8 mouse cellular contexts compared by ENCODE assay signal in genomic region chr6:47044385-47045200, GRCm38 (mm10).
DNase-seq lines count a peak whose midpoint lies in the region; ATAC-seq and TF ChIP-seq lines count a peak whose summit lies in the region.

No protein-coding gene starts in this region.

- H3K4me2 ChIP-seq in limb, embryonic 14.5 days (replicated peaks; ENCODE audit: low read depth, low read length, severe bottlenecking) = peak overlapping the region; percentile 58
- peak overlapping the region; percentile 73 for H3K4me2 ChIP-seq in stomach, embryonic 16.5 days (ENCODE audit: low read depth, low read length)

- H3K4me3 ChIP-seq in limb, embryonic 14.5 days (replicated peaks; ENCODE audit: low read length) = peak overlapping the region; percentile 39
- H3K4me3 ChIP-seq in stomach, embryonic 16.5 days (replicated peaks; ENCODE audit: low read length) = peak overlapping the region; percentile 47

- no peaks in the 10 kb centered on the region for H3K9me3 ChIP-seq in limb, embryonic 14.5 days (ENCODE audit: control insufficient read depth, low read length)
- H3K9me3 ChIP-seq in stomach, embryonic 16.5 days (replicated peaks; ENCODE audit: control insufficient read depth, low read length) = no peaks in the 10 kb centered on the region

- peak; percentile 12 to 22 for DNase-seq in cerebellum, postnatal 10 days
- no peak for DNase-seq in cerebellum, adult 8-10 months
- DNase-seq in right cerebral cortex, postnatal 4 days = peak; percentile 7
- no peak for DNase-seq in right cerebral cortex, adult 2 months (ENCODE audit: low spot score in 2 of 2)
- no peak for DNase-seq in limb, embryonic 14.5 days (ENCODE audit: low spot score)
- no peak for DNase-seq in spleen, postnatal 14 days (ENCODE audit: low spot score in 2 of 2)
- DNase-seq in right cerebral cortex, adult 18-20 months = no peak

- no peak overlapping the region for H3K27ac ChIP-seq in limb, embryonic 14.5 days (replicated peaks; ENCODE audit: low read depth, low read length)
- no peak overlapping the region for H3K27ac ChIP-seq in stomach, embryonic 16.5 days (ENCODE audit: low read length)

- ATAC-seq in limb, embryonic 14.5 days (ENCODE audit: low FRiP score, low read depth) = no peak
- ATAC-seq in stomach, embryonic 16.5 days (ENCODE audit: insufficient read depth, low FRiP score) = no peak

- H3K36me3 ChIP-seq in limb, embryonic 14.5 days (ENCODE audit: control insufficient read depth, insufficient read depth, low read length) = no peaks in the 10 kb centered on the region
- no peaks in the 10 kb centered on the region for H3K36me3 ChIP-seq in stomach, embryonic 16.5 days (ENCODE audit: control insufficient read depth, insufficient read depth, low read length)

- peak overlapping the region; percentile 52 for H3K9ac ChIP-seq in limb, embryonic 14.5 days (ENCODE audit: low read depth, low read length, severe bottlenecking)
- H3K9ac ChIP-seq in stomach, embryonic 16.5 days (ENCODE audit: low read length) = peak overlapping the region; percentile 61

- 4% methylated on average over 46 of the region's 46 CpGs for WGBS in limb, embryonic 14.5 days
- 3% methylated on average over 46 of the region's 46 CpGs for WGBS in stomach, embryonic 16.5 days

- H3K27me3 ChIP-seq in limb, embryonic 14.5 days (ENCODE audit: control insufficient read depth, insufficient read depth, low read length) = no peaks in the 10 kb centered on the region
- H3K27me3 ChIP-seq in stomach, embryonic 16.5 days (ENCODE audit: control insufficient read depth, insufficient read depth, low read length) = no peaks in the 10 kb centered on the region

- TF ChIP-seq POLR2A in limb, embryonic 14.5 days (IDR thresholded peaks at IDR 0.05; ENCODE audit: borderline replicate concordance, extremely low read depth, insufficient read depth, insufficient read length) = no peak

- H3K4me1 ChIP-seq in limb, embryonic 14.5 days (ENCODE audit: control insufficient read depth, insufficient read depth, low read length) = 0 out of 2 replicates have a peak, but pooled peaks cover 5% of the 10 kb centered on the region
- no peaks in the 10 kb centered on the region for H3K4me1 ChIP-seq in stomach, embryonic 16.5 days (ENCODE audit: control insufficient read depth, insufficient read depth, low read length)

Comparison
In these comparisons a context has a peak if more than half of its experiments do, and no peak if none do; other contexts are left out.
1. DNase-seq: peak in cerebellum, postnatal 10 days (2 of 2) and right cerebral cortex, postnatal 4 days (single experiment); none in cerebellum, adult 8-10 months (single experiment), right cerebral cortex, adult 2 months (0 of 2), limb, embryonic 14.5 days (single experiment), spleen, postnatal 14 days (0 of 2) and right cerebral cortex, adult 18-20 months (single experiment).